Mouse (Mus musculus): ENCODE data around the gene Aicda. TPM values are rescaled to one million over a fixed set of nuclear protein-coding genes. Genes with fewer than 3 reads are reported as not detected.

The Aicda gene
- polyA plus RNA-seq, 1 experiment from 2014 or later: not detected

DNA sequence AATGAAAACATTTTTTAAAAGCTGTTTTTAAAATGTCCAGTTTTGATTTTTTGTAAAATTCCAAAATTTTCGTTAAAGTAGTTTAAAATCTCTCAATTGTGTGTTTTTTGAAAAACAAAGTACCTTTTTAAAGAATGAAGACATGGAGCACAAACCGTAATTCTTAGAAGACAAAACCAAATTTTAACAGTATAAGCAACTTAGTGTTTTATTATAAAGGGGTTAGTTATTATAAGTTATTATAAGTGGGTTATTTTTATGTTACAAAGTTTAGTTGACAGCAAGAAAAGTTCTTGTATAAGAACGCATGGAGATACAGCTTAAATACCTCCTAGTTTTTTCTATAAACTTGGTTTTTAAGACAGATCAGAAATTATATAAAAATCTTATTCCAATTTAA is 48.0 kb downstream of the Aicda start:
- H3K4me2 ChIP-seq (replicated peaks): peak overlapping the region; percentile 55; the same call in 1 of the 2 replicates
- no peak overlapping the region for H3K27ac ChIP-seq (replicated peaks)
- no peak overlapping the region for H3K9ac ChIP-seq
- WGBS: 85% methylated on average over 3 of the region's 3 CpGs
- H3K27me3 ChIP-seq: no peaks in the 10 kb centered on the region
- ATAC-seq (ENCODE audit: insufficient number of reproducible peaks, low FRiP score, low TSS enrichment, low read depth): no peak
- no peaks in the 10 kb centered on the region for H3K9me3 ChIP-seq (replicated peaks)
- no peaks in the 10 kb centered on the region for H3K4me1 ChIP-seq
- H3K36me3 ChIP-seq: no peaks in the 10 kb centered on the region
- peak overlapping the region; percentile 51 for H3K4me3 ChIP-seq (replicated peaks)

DNA sequence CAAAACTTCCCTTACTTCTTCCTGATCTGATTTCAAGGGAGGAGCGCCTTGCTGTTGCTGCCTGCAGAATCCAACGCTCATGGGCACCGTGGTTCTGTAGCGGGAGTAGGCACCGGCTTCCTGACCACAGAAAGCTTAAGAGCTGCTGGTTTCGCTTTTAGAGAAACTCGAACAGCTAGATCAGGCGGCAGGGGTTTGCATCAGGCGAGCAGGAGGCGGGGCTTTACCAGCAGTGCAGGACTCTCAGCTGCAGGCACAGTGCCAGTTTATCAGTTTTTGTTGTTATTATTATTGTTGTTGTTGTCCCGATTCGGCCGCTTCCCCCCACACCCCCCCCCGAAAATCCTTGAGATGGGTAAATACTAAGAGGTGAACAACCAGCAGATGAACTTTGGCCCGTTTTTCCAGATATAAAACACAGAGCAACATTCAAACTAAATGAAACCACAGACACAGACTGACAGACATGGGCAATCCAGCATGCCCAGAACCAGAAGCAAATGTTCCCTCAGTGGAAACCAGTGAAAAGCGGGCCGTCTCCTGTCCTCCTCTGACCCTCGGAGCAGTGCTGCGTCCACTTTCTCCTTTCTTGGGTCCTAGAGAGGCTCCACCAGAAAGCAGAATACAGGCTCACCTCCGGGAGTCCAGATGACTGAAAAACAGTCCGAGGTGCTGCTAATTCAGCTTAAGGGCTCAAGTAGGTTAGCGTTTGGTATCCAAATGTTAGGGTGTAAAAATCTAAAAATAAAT is 48.8 kb downstream of the Aicda start, which contains the start of gene Apobec1:
Apobec1 (minus strand) TSS at position 203 of the 750 bp plus-strand sequence.
- peak; percentile 73 for ATAC-seq (ENCODE audit: insufficient number of reproducible peaks, low FRiP score, low TSS enrichment, low read depth)
- Histone ChIP-seq H3K9me3 (replicated peaks) (no peaks in the 10 kb centered on the region), H3K9ac (peak within 1 kb of the TSS; percentile 35; the same call in 1 of the 2 replicates), H3K27me3 (no peaks in the 10 kb centered on the region), H3K36me3 (no peaks in the 10 kb centered on the region), H3K4me2 (replicated peaks) (peak within 1 kb of the TSS; percentile 55), H3K4me1 (no peaks in the 10 kb centered on the region), H3K4me3 (replicated peaks) (peak within 1 kb of the TSS; percentile 51), H3K27ac (replicated peaks) (peak within 1 kb of the TSS; percentile 45)
- 4% methylated on average over 22 of the region's 22 CpGs for WGBS

DNA sequence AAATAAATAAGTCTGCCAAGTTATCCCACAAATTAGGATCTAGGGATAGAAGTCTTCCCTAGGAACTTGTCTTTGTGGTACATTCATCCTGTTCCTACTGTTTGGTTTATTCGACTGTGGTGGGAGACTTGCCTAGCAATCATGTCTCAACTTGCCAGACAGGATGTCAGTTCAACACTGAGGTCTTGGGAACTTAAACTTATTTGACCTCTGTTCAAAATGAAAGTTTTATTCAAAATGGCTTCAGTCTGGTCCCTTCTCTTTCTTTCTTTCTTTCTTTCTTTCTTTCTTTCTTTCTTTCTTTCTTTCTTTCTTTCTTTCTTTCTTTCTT is 49.4 kb downstream of the Aicda start:
- Histone ChIP-seq H3K9ac (no peak overlapping the region), H3K36me3 (no peaks in the 10 kb centered on the region), H3K27me3 (no peaks in the 10 kb centered on the region), H3K9me3 (replicated peaks) (no peaks in the 10 kb centered on the region), H3K27ac (replicated peaks) (peak overlapping the region; percentile 45; the same call in 1 of the 2 replicates), H3K4me3 (replicated peaks) (peak overlapping the region; percentile 51), H3K4me1 (no peaks in the 10 kb centered on the region), H3K4me2 (replicated peaks) (peak overlapping the region; percentile 55)
- no peak for ATAC-seq (ENCODE audit: insufficient number of reproducible peaks, low FRiP score, low TSS enrichment, low read depth)
- WGBS: 15% methylated on average over 1 of the region's 1 CpGs

DNA sequence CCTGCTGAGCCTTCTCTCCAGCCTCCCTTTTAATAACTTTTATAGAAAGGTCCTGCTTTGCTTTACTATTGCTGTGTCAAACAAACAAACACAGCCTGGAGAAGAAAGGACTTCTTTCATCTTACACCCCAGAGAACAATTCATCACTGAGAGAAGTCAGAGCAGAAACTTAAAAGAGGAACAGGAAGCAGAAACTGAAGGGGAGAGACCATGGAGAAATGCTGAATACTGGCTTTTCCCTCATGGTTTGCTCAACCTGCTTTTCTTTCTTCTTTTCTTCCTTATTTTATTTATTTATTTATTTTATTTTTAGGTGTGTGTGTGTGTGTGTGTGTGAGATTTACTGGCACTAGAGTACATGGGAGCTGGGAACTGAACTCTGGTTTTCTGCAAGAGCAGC is 50.7 kb downstream of the Aicda start:
- Histone ChIP-seq H3K9ac (no peak overlapping the region), H3K27me3 (no peaks in the 10 kb centered on the region), H3K4me1 (no peaks in the 10 kb centered on the region), H3K9me3 (replicated peaks) (no peaks in the 10 kb centered on the region), H3K36me3 (no peaks in the 10 kb centered on the region), H3K27ac (replicated peaks) (no peak overlapping the region), H3K4me3 (replicated peaks) (no peak overlapping the region), H3K4me2 (replicated peaks) (no peak overlapping the region)
- ATAC-seq (ENCODE audit: insufficient number of reproducible peaks, low FRiP score, low TSS enrichment, low read depth): no peak; the same call in 1 of the 2 replicates

DNA sequence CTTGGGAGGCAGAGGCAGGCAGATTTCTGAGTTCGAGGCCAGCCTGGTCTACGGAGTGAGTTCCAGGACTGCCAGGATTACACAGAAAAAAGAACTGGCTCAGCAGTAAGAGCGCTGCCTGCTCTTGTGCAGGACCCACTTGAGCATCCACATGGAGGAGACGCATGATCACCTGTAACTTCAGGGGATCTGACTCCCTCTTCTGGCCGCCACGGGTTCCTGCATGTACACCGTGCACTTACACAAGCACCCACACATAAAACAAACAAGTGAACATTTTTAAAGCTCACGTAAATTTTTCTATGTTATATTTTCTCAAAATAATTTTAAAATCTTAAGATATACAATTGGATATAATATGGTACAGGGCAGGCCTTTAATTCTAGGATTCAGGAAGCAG is 51.9 kb downstream of the Aicda start:
- no peaks in the 10 kb centered on the region for H3K27me3 ChIP-seq
- H3K27ac ChIP-seq (replicated peaks): no peak overlapping the region
- no peak overlapping the region for H3K4me2 ChIP-seq (replicated peaks)
- H3K36me3 ChIP-seq: no peaks in the 10 kb centered on the region
- no peak overlapping the region for H3K9ac ChIP-seq
- WGBS: 95% methylated on average over 8 of the region's 8 CpGs
- H3K4me3 ChIP-seq (replicated peaks): no peak overlapping the region
- no peak for ATAC-seq (ENCODE audit: insufficient number of reproducible peaks, low FRiP score, low TSS enrichment, low read depth)
- H3K9me3 ChIP-seq (replicated peaks): no peaks in the 10 kb centered on the region
- no peaks in the 10 kb centered on the region for H3K4me1 ChIP-seq

DNA sequence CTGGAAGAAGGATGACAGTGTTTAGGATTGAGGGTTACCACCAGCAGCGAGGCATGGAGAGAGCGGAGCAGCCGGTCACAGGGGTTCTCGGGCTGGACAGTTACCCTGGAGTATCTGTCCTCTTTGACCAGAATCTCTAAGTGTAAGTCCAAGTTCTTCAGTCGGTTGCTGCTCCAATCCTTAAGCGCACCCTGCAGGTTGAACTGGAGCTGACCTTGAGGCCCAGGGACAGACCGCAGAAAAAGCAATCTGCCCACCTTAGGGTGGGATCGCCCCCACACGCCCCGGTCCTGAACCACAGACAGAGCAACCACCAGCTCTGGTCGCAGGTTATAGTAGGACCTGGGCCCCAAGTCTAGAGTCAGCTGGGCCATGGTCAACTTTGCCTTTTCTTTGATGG is 53.1 kb downstream of the Aicda start:
- no peak for ATAC-seq (ENCODE audit: insufficient number of reproducible peaks, low FRiP score, low TSS enrichment, low read depth)
- no peak overlapping the region for H3K4me2 ChIP-seq (replicated peaks)
- H3K9me3 ChIP-seq (replicated peaks): no peaks in the 10 kb centered on the region
- H3K4me1 ChIP-seq: no peaks in the 10 kb centered on the region
- no peak overlapping the region for H3K9ac ChIP-seq
- WGBS: 94% methylated on average over 11 of the region's 11 CpGs
- H3K27ac ChIP-seq (replicated peaks): no peak overlapping the region
- no peak overlapping the region for H3K4me3 ChIP-seq (replicated peaks)
- no peaks in the 10 kb centered on the region for H3K36me3 ChIP-seq
- no peaks in the 10 kb centered on the region for H3K27me3 ChIP-seq

DNA sequence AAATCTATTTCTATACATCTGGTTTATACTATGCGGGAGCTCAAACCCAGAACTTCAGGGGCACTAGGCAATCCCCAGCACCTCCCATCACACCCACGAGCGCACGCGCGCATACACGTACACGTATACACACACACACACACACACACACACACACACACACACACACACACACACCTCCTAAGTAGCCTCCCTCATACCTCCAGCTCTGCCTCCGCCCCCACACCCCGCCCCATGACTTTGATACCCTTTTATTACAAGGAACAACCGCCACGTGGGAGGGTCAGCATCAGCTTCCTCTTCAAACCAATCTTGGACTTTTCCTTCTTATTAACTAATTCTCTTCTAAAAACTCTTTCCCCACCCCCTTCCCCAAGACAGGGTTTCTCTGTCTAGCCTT is 54.1 kb downstream of the Aicda start:
- Histone ChIP-seq H3K9ac (no peak overlapping the region), H3K36me3 (no peaks in the 10 kb centered on the region)
- 88% methylated on average over 12 of the region's 12 CpGs for WGBS

DNA sequence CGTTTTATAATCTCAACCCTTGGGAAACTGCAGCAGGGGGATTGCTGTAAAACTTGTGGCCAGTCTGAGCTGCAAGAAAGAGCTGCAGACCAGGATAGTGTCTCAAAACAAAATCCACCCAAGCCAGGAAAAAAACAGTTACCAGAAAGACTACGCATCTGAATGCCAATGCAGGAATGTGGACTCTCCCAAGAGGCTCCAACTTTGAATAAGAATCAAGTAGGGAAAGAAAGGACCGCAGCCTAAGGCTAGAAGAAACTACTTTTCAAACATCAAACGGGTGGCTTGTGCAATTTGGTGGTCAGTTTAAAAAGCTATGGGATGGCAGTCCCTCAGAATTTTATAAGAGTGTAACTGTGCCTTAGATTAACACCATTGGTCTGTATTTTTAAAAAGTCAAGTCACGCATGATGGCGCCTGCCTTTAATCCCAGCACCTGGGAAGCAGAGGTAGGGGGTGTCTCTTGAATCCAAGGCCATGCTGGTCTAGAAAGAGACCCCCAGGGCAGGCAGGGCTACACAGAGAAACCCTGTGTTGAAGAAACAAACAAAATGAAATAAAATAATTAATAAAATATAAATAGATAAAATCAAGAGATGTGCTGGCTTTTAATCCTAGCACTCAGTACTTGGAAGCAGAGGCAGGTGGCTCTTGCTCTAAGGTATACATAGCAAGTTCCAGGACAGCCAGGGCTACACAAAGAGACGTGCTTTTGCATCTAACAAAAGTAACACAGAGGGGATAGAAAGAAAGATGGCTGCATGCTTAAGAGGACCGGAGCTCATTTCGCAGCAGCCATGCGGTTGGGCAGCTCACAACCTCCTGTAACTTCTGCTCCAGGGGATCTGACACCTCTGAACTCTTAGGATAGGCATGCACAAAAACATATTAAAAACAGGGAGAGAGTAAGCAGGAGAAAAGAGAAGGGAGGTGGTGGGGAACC is 55.1 kb downstream of the Aicda start:
- H3K4me1 ChIP-seq: no peaks in the 10 kb centered on the region
- no peak for ATAC-seq (ENCODE audit: insufficient number of reproducible peaks, low FRiP score, low TSS enrichment, low read depth)
- no peaks in the 10 kb centered on the region for H3K27me3 ChIP-seq
- no peak overlapping the region for H3K9ac ChIP-seq
- WGBS: 71% methylated on average over 10 of the region's 10 CpGs
- H3K27ac ChIP-seq (replicated peaks): no peak overlapping the region
- no peak overlapping the region for H3K4me2 ChIP-seq (replicated peaks)
- H3K9me3 ChIP-seq (replicated peaks): no peaks in the 10 kb centered on the region
- H3K36me3 ChIP-seq: no peaks in the 10 kb centered on the region
- no peak overlapping the region for H3K4me3 ChIP-seq (replicated peaks)

More for the DNA sequence above, 54.1 kb downstream of the Aicda start:
- no peak overlapping the region for H3K4me3 ChIP-seq (replicated peaks)
- no peaks in the 10 kb centered on the region for H3K4me1 ChIP-seq
- no peak overlapping the region for H3K4me2 ChIP-seq (replicated peaks)
- no peak for ATAC-seq (ENCODE audit: insufficient number of reproducible peaks, low FRiP score, low TSS enrichment, low read depth)
- no peak overlapping the region for H3K27ac ChIP-seq (replicated peaks)
- H3K27me3 ChIP-seq: no peaks in the 10 kb centered on the region
- H3K9me3 ChIP-seq (replicated peaks): no peaks in the 10 kb centered on the region

DNA sequence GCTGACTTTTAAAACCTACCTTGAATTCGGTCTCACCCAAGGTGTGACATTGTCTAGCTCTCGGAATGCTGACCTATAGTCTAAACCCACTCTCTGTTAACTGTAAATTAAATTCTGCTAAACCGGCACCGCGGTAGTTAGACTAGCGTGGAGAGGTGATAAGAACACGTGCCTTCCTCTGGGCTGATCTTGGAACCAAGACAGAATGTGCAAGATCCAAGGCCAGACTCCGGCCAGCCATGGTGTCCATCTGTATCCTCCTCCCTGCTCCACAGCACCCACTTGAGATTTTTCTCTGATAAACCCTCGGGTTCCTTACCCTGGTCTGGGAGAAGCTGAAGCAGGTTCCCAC is 55.8 kb downstream of the Aicda start:
- Histone ChIP-seq H3K4me3 (replicated peaks) (no peak overlapping the region), H3K4me2 (replicated peaks) (no peak overlapping the region), H3K9ac (no peak overlapping the region), H3K27ac (replicated peaks) (no peak overlapping the region), H3K27me3 (no peaks in the 10 kb centered on the region), H3K36me3 (no peaks in the 10 kb centered on the region), H3K9me3 (replicated peaks) (no peaks in the 10 kb centered on the region), H3K4me1 (no peaks in the 10 kb centered on the region)
- 71% methylated on average over 9 of the region's 9 CpGs for WGBS
- ATAC-seq (ENCODE audit: insufficient number of reproducible peaks, low FRiP score, low TSS enrichment, low read depth): no peak

DNA sequence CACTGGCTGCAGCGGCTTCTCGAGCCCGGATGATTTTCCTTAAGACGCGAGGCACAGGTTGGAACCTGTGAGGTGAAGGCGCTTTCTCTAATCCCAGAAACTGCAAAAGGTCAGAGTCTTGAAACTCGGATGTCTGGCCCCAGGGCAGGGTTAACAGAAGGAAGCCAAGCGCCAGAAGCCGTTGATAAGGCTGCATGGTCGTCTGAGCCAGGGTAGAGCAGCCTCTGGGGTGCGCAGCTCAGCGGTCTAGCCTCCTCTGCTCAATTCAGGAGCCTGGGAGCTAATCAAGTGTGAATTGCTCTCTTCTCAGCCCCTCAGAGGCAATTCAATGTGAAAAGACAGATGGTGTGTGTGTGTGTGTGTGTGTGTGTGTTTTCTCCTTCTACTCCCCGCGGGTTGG is 56.2 kb downstream of the Aicda start, which contains the start of gene Gdf3:
Gdf3 (minus strand) TSS at position 317 of the 400 bp plus-strand sequence.
- H3K4me2 ChIP-seq (replicated peaks): no peak within 1 kb of the TSS
- H3K4me3 ChIP-seq (replicated peaks): no peak within 1 kb of the TSS
- no peaks in the 10 kb centered on the region for H3K36me3 ChIP-seq
- no peaks in the 10 kb centered on the region for H3K4me1 ChIP-seq
- ATAC-seq (ENCODE audit: insufficient number of reproducible peaks, low FRiP score, low TSS enrichment, low read depth): no peak
- no peak within 1 kb of the TSS for H3K27ac ChIP-seq (replicated peaks)
- no peaks in the 10 kb centered on the region for H3K9me3 ChIP-seq (replicated peaks)
- no peak within 1 kb of the TSS for H3K9ac ChIP-seq
- WGBS: 53% methylated on average over 14 of the region's 14 CpGs
- H3K27me3 ChIP-seq: no peaks in the 10 kb centered on the region

DNA sequence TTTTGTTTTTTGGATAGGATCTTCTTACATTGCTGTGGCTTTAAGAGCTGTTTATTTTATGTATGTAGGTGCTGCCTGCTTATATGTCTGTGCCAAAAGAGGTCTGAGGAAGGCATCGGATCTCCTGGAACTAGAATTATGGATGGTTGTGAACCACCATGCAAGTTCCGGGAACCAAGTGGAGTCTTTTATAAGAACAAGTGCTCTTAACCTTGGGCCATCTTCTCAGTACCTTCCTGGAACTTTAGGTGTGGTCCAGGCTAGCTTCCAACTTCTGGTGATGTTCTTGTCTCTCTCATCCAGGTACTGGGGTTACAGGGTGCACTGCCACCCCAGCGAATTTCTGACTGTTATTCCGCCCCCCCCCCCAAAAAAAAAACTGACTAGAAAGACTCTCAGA is 58.8 kb downstream of the Aicda start:
- Histone ChIP-seq H3K9ac (no peak overlapping the region), H3K4me3 (replicated peaks) (no peak overlapping the region), H3K27ac (replicated peaks) (no peak overlapping the region), H3K27me3 (no peaks in the 10 kb centered on the region), H3K36me3 (no peaks in the 10 kb centered on the region), H3K4me2 (replicated peaks) (no peak overlapping the region), H3K9me3 (replicated peaks) (no peaks in the 10 kb centered on the region), H3K4me1 (no peaks in the 10 kb centered on the region)
- ATAC-seq (ENCODE audit: insufficient number of reproducible peaks, low FRiP score, low TSS enrichment, low read depth): no peak
- WGBS: 71% methylated on average over 4 of the region's 4 CpGs

All from embryonic facial prominence, embryonic 15.5 days (tissue).